Mouse (Mus musculus): ENCODE data around the gene Spef1. TPM values are rescaled to one million over a fixed set of nuclear protein-coding genes. Genes with fewer than 3 reads are reported as not detected.

Gene Spef1
- polyA plus RNA-seq, 1 experiment from 2014 or later = 1.4 TPM

GRCm38 (mm10) chr2:131125964-131126815 lies 60.9 kb downstream of the Spef1 start:
- DNase-seq (ENCODE audit: low spot score) = no peak

GRCm38 (mm10) chr2:131125157-131125963 lies 61.7 kb downstream of the Spef1 start:
- DNase-seq (ENCODE audit: low spot score) = no peak

GRCm38 (mm10) chr2:131124166-131124565 lies 62.9 kb downstream of the Spef1 start:
- no peak for DNase-seq (ENCODE audit: low spot score)

Other genes starting within 250 kb of the Spef1 start
- 3.2 and 3.9 TPM in 2 replicates for gene Gfra4, start 144.2 kb downstream of the Spef1 start, polyA plus RNA-seq (2015; fragmentation: Nextera tagmentation; extraction: Ambion mirVana)
- gene Adam33, start 123.5 kb downstream of the Spef1 start, polyA plus RNA-seq (2015; fragmentation: Nextera tagmentation; extraction: Ambion mirVana) = 0.91 and 1.1 TPM in 2 replicates
- 0.56 and 0.63 TPM in 2 replicates for gene Siglec1, start 100.5 kb downstream of the Spef1 start, polyA plus RNA-seq (2015; fragmentation: Nextera tagmentation; extraction: Ambion mirVana)
- gene Hspa12b, start 60.0 kb downstream of the Spef1 start, polyA plus RNA-seq (2015; fragmentation: Nextera tagmentation; extraction: Ambion mirVana) = 1.7 and 2.3 TPM in 2 replicates
- not detected in 2 replicates for gene Gm11037, start 53.8 kb downstream of the Spef1 start, polyA plus RNA-seq (2015; fragmentation: Nextera tagmentation; extraction: Ambion mirVana)
- 47.8 and 50.6 TPM in 2 replicates for gene 1700037H04Rik, start 27.2 kb downstream of the Spef1 start, polyA plus RNA-seq (2015; fragmentation: Nextera tagmentation; extraction: Ambion mirVana)
- gene Cenpb, start 7.2 kb downstream of the Spef1 start, polyA plus RNA-seq (2015; fragmentation: Nextera tagmentation; extraction: Ambion mirVana) = 5.2 and 7.8 TPM in 2 replicates
- gene Cdc25b, start 333 bp downstream of the Spef1 start, polyA plus RNA-seq (2015; fragmentation: Nextera tagmentation; extraction: Ambion mirVana) = 48.4 and 58.6 TPM in 2 replicates
- 19.1 and 22.2 TPM in 2 replicates for gene Ap5s1, start 19.8 kb upstream of the Spef1 start, polyA plus RNA-seq (2015; fragmentation: Nextera tagmentation; extraction: Ambion mirVana)
- 13.1 and 15.0 TPM in 2 replicates for gene Mavs, start 46.8 kb upstream of the Spef1 start, polyA plus RNA-seq (2015; fragmentation: Nextera tagmentation; extraction: Ambion mirVana)
- 48.6 and 52.5 TPM in 2 replicates for gene Pank2, start 75.2 kb upstream of the Spef1 start, polyA plus RNA-seq (2015; fragmentation: Nextera tagmentation; extraction: Ambion mirVana)
- gene Rnf24, start 165.6 kb upstream of the Spef1 start, polyA plus RNA-seq (2015; fragmentation: Nextera tagmentation; extraction: Ambion mirVana) = 0.75 and 1.4 TPM in 2 replicates